Mouse (Mus musculus) ES-E14 (cell line): ENCODE data around the gene Ndufb10. TPM values are rescaled to one million over a fixed set of nuclear protein-coding genes. Genes with fewer than 3 reads are reported as not detected.
A peak's percentile ranks its signal among the peaks of the same experiment; 100 is the strongest.

Experiments
- DNase-seq: peaks from one replicate; pipeline ENCODE4 v3.0.0-alpha.2; 2013; ENCODE audit warnings: low read depth, low spot score
- H3K27ac ChIP-seq: 2 replicates; pipeline ENCODE4 v1.5.1; 2012; ENCODE audit warnings: low read depth, mild to moderate bottlenecking, low read length, moderate library complexity, mixed read lengths; ENCODE audit not compliant: poor library complexity, insufficient read depth, severe bottlenecking
- H3K36me3 ChIP-seq: 2 replicates; pipeline ENCODE4 v1.6.1; 2012; ENCODE audit warnings: mild to moderate bottlenecking, low read length, moderate library complexity, mixed read lengths; ENCODE audit not compliant: control insufficient read depth, poor library complexity, insufficient read depth, severe bottlenecking
- H3K4me1 ChIP-seq, 2 experiments: fragments of 150-350 bp in 1 of 2; sonication (generic) in 1 of 2; 2 replicates each; pipeline ENCODE4 v1.6.1; 2012; ENCODE audit warnings: low read length in 2 of 2, mild to moderate bottlenecking in 1 of 2, mixed read lengths in 1 of 2; ENCODE audit not compliant: control insufficient read depth in 2 of 2, insufficient read depth in 2 of 2, poor library complexity in 1 of 2
- H3K4me3 ChIP-seq, 2 experiments: fragments of 150-350 bp in 1 of 2; sonication (generic) in 1 of 2; 2 replicates each; pipeline ENCODE4 v1.5.1; 2012; ENCODE audit warnings: low read length in 2 of 2, low read depth in 1 of 2, mild to moderate bottlenecking in 1 of 2, mixed read lengths in 1 of 2; ENCODE audit not compliant: insufficient read depth in 1 of 2, poor library complexity in 1 of 2, severe bottlenecking in 1 of 2
- H3K9ac ChIP-seq: 2 replicates; pipeline ENCODE4 v1.6.1; 2012; ENCODE audit warnings: low read depth, mild to moderate bottlenecking, low read length, mixed read lengths; ENCODE audit not compliant: poor library complexity, insufficient read depth, severe bottlenecking
- H3K9me3 ChIP-seq: fragments of 150-350 bp; sonication (generic); 2 replicates; pipeline ENCODE4 v1.6.1; 2012; ENCODE audit warnings: low read depth, mild to moderate bottlenecking, low read length; ENCODE audit not compliant: control insufficient read depth, insufficient read depth
- CHD2 ChIP-seq: IDR thresholded peaks from 2 replicates; pipeline ENCODE4 v1.6.1; 2014; ENCODE audit warnings: mild to moderate bottlenecking, low read depth, low read length, inconsistent platforms
- HCFC1 ChIP-seq: IDR thresholded peaks from 2 replicates; pipeline ENCODE4 v1.6.1; 2012; ENCODE audit warnings: low read length, inconsistent platforms, borderline replicate concordance; ENCODE audit not compliant: insufficient read depth
- MAFK ChIP-seq: IDR thresholded peaks from 2 replicates; pipeline ENCODE4 v1.6.1; 2014; ENCODE audit warnings: mild to moderate bottlenecking, low read depth, low read length, inconsistent platforms; ENCODE audit not compliant: insufficient read depth
- ZC3H11A ChIP-seq: IDR thresholded peaks from 2 replicates; pipeline ENCODE4 v1.6.1; 2012; ENCODE audit warnings: low read depth, mild to moderate bottlenecking, inconsistent platforms, low read length, borderline replicate concordance
- ZNF384 ChIP-seq: IDR thresholded peaks from 2 replicates; pipeline ENCODE4 v1.6.1; 2012; ENCODE audit warnings: low read depth, low read length, inconsistent platforms
- in situ Hi-C, 2 experiments: fragments of 600-800 bp; cut with MboI; formaldehyde crosslinking; loops; one replicate each; pipeline ENCODE4 v1.15.1; 2025; ENCODE audit warnings: low sequenced_read_pairs in 2 of 2, inconsistent platforms in 1 of 2; ENCODE audit not compliant: unreplicated experiment in 2 of 2
- total RNA-seq: library from RNA; depleted of rRNA; stranded (reverse); fragments of 300-350 nt; gene quantifications from 2 replicates; pipeline ENCODE4 v1.2.3, GENCODE M21; 2012

Gene Ndufb10
- total RNA-seq, 1 experiment, result 191 TPM

- TF ChIP-seq CHD2 (no peak), ZC3H11A (no peak), HCFC1 (no peak), ZNF384 (no peak), MAFK (no peak)
- peaks cover 40% of the 10 kb centered on the region for H3K36me3 ChIP-seq
- H3K4me1 ChIP-seq, result peaks cover 11 to 13% of the 10 kb centered on the region in 2 experiments
- H3K9me3 ChIP-seq, result no peaks in the 10 kb centered on the region
- H3K27ac ChIP-seq, result peak overlapping the region; percentile 55; the same call in 1 of the 2 replicates
- DNase-seq, result no peak
- H3K4me3 ChIP-seq, result no peak overlapping the region
- in situ Hi-C loops, result no loop called here
- peak overlapping the region; percentile 2; the same call in 1 of the 2 replicates for H3K9ac ChIP-seq
Measured at GRCm38 (mm10) chr17:24698715-24699114, 25.6 kb downstream of the Ndufb10 start.

GRCm38 (mm10) chr17:24697985-24698384, 26.3 kb downstream of the Ndufb10 start:
- TF ChIP-seq ZNF384 (no peak), MAFK (no peak), ZC3H11A (no peak), HCFC1 (no peak), CHD2 (no peak)
- Histone ChIP-seq H3K36me3 (peaks cover 41% of the 10 kb centered on the region), H3K9ac (peak overlapping the region; percentile 2; the same call in 1 of the 2 replicates), H3K4me1 (peaks cover 11 to 13% of the 10 kb centered on the region in 2 experiments), H3K27ac (peak overlapping the region; percentile 55), H3K4me3 (peak overlapping the region in 1 of 2 experiments; percentile 27; a peak in 2 of 4 replicates), H3K9me3 (no peaks in the 10 kb centered on the region)
- in situ Hi-C loops, result no loop called here
- DNase-seq, result no peak

GRCm38 (mm10) chr17:24696011-24696697, 28.1 kb downstream of the Ndufb10 start, which contains the start of the genes Gfer and Noxo1:
Gene Gfer, minus strand, starts transcription at chr17:24696156.
Gene Noxo1, plus strand, starts transcription at chr17:24696234.
- Histone ChIP-seq H3K27ac (peak within 1 kb of the TSS; percentile 89), H3K4me1 (peaks cover 11 to 13% of the 10 kb centered on the region in 2 experiments), H3K36me3 (peaks cover 30% of the 10 kb centered on the region), H3K9ac (peak within 1 kb of the TSS; percentile 89), H3K4me3 (peak within 1 kb of the TSS; percentile 80 to 94), H3K9me3 (no peaks in the 10 kb centered on the region)
- no peak for TF ChIP-seq ZNF384
- TF ChIP-seq MAFK, result no peak
- TF ChIP-seq ZC3H11A, result no peak
- no peak for TF ChIP-seq HCFC1
- TF ChIP-seq CHD2, result no peak
- in situ Hi-C loops, result no loop called here
- peak; percentile 63 for DNase-seq

- in situ Hi-C loops, result no loop called here
- peak overlapping the region; percentile 89 for H3K9ac ChIP-seq
Measured at GRCm38 (mm10) chr17:24695326-24696010, 28.8 kb downstream of the Ndufb10 start.

More at GRCm38 (mm10) chr17:24695326-24696010, 28.8 kb downstream of the Ndufb10 start:
- TF ChIP-seq HCFC1 (no peak), ZNF384 (no peak), MAFK (no peak), ZC3H11A (no peak), CHD2 (no peak)
- Histone ChIP-seq H3K4me1 (peaks cover 11 to 13% of the 10 kb centered on the region in 2 experiments), H3K27ac (peak overlapping the region; percentile 77), H3K9me3 (no peaks in the 10 kb centered on the region), H3K36me3 (peaks cover 23% of the 10 kb centered on the region), H3K4me3 (peak overlapping the region; percentile 80 to 94)
- DNase-seq, result no peak
